Comparison of ENCODE assay signal across 19 mouse cellular contexts in the genomic region with DNA sequence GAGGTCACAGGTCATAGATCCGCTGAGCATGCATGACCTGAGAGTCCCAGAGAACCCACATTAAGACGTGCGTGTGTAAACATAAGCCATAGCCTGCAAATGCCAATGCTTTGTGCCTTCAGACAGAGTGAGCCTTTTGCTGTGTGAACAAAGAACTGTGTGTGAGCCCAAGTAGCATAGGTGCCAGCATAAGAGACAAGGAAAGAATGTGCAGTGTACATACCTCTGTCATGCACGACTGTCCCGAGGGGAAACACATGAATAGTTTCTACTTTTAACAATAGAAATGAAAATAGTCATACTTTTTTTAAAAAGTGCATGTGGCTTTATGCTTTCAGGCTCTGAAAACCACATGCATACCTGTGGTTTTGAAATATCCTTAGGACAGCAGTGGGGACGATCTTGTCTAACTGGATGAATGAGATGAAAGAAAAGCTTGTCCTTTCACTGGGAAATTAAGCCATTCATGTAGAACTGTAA.
DNase-seq lines count a peak whose midpoint lies in the region; ATAC-seq and TF ChIP-seq lines count a peak whose summit lies in the region.
"Had no signal": no experiment of that assay in that cellular context is flagged by ENCODE, and none has a peak within 500 bp of the region (broad histone marks: within the 10 kb centered on the region; RNA-seq: fewer than 3 reads in every experiment).

No protein-coding gene starts in this region.

- no peak overlapping the region for H3K4me3 ChIP-seq in lung, embryonic 16.5 days (ENCODE audit: low read length)
- no peak overlapping the region for H3K4me3 ChIP-seq in CH12.LX (replicated peaks in 1 of 3; ENCODE audit: low read depth in 2 of 3, low read length in 2 of 3, poor library complexity in 1 of 3)
- H3K4me3 ChIP-seq in embryonic facial prominence, embryonic 12.5 days: no peak overlapping the region
- H3K4me3 ChIP-seq in myocyte: no peak overlapping the region
- H3K4me3 ChIP-seq: forebrain, embryonic 15.5 days; hindbrain, embryonic 13.5 days; liver, embryonic 12.5 days had no signal

- peak overlapping the region; percentile 34; the same call in 1 of the 2 replicates for H3K27ac ChIP-seq in lung, embryonic 16.5 days (ENCODE audit: low read length)
- H3K27ac ChIP-seq in CH12.LX (ENCODE audit: insufficient read depth, low read depth): no peak overlapping the region
- peak overlapping the region; percentile 72 for H3K27ac ChIP-seq in embryonic facial prominence, embryonic 12.5 days
- H3K27ac ChIP-seq: hindbrain, embryonic 13.5 days; liver, embryonic 12.5 days had no signal

- no peaks in the 10 kb centered on the region for H3K79me2 ChIP-seq in CH12.LX (replicated peaks; ENCODE audit: control insufficient read depth, extremely low read depth, insufficient read depth, poor library complexity, severe bottlenecking)
- no peaks in the 10 kb centered on the region for H3K79me2 ChIP-seq in myocyte (ENCODE audit: control insufficient read depth, insufficient read depth)

- in situ Hi-C loops in CH12.LX (cut with MboI; ENCODE audit: low pct_ligation_motif_present, low pct_unique_long_range_greater_than_20kb, low sequenced_read_pairs): no loop called here

- dilution Hi-C loops in CH12.LX (cut with MboI; ENCODE audit: extremely low pct_ligation_motif_present, extremely low pct_unique_long_range_greater_than_20kb, low sequenced_read_pairs): no loop called here

- DNase-seq in lung, adult 18-20 months: no peak
- DNase-seq in CH12.LX (ENCODE audit: extremely low read depth): peak; percentile 24
- DNase-seq in gastrocnemius, postnatal 10 days: no peak
- no peak for DNase-seq in urinary bladder, adult 2 months (ENCODE audit: low spot score)
- DNase-seq: adrenal gland, postnatal 36 days; cerebellum, adult 9-11 months; heart, adult 18-20 months; kidney, postnatal 25 days; layer of hippocampus, adult 9-11 months; lung, postnatal 14 days; thymus, postnatal 4 days had no signal

- no peak overlapping the region for H3K9ac ChIP-seq in lung, embryonic 16.5 days (ENCODE audit: low read length)
- no peak overlapping the region for H3K9ac ChIP-seq in CH12.LX (ENCODE audit: insufficient read depth, low read depth)
- no peak overlapping the region for H3K9ac ChIP-seq in embryonic facial prominence, embryonic 12.5 days
- H3K9ac ChIP-seq: forebrain, embryonic 15.5 days; hindbrain, embryonic 13.5 days; liver, embryonic 12.5 days had no signal

- no peak for TF ChIP-seq CTCF in CH12.LX (conservative IDR thresholded peaks at IDR 0.05 in 1 of 2, IDR thresholded peaks at IDR 0.05 in 1 of 2; ENCODE audit: low read depth in 2 of 2, low read length in 2 of 2)

- H3K36me3 ChIP-seq in lung, embryonic 16.5 days (ENCODE audit: control insufficient read depth, insufficient read depth, low read length): no peaks in the 10 kb centered on the region
- H3K36me3 ChIP-seq in CH12.LX (replicated peaks in 1 of 2; ENCODE audit: control insufficient read depth in 1 of 2, insufficient read depth in 1 of 2, low read length in 1 of 2): no peaks in the 10 kb centered on the region
- H3K36me3 ChIP-seq in embryonic facial prominence, embryonic 12.5 days: no peaks in the 10 kb centered on the region
- no peaks in the 10 kb centered on the region for H3K36me3 ChIP-seq in myocyte (ENCODE audit: control insufficient read depth, insufficient read depth)
- H3K36me3 ChIP-seq: forebrain, embryonic 15.5 days; hindbrain, embryonic 13.5 days; liver, embryonic 12.5 days had no signal

- no peaks in the 10 kb centered on the region for H3K27me3 ChIP-seq in lung, embryonic 16.5 days (ENCODE audit: control insufficient read depth, insufficient read depth, low read depth, low read length)
- no peaks in the 10 kb centered on the region for H3K27me3 ChIP-seq in CH12.LX (replicated peaks)
- no peaks in the 10 kb centered on the region for H3K27me3 ChIP-seq in embryonic facial prominence, embryonic 12.5 days
- H3K27me3 ChIP-seq in myocyte (ENCODE audit: control insufficient read depth, insufficient read depth, insufficient read length): no peaks in the 10 kb centered on the region
- H3K27me3 ChIP-seq: forebrain, embryonic 15.5 days; hindbrain, embryonic 13.5 days; liver, embryonic 12.5 days had no signal

- TF ChIP-seq EP300 in CH12.LX (IDR thresholded peaks at IDR 0.05; ENCODE audit: low read length): peak; percentile 59; the same call in 1 of the 2 replicates

- H3K4me1 ChIP-seq in lung, embryonic 16.5 days (replicated peaks; ENCODE audit: control insufficient read depth, insufficient read depth, low read length): peaks cover 22% of the 10 kb centered on the region
- H3K4me1 ChIP-seq in CH12.LX (ENCODE audit: control insufficient read depth in 1 of 2, insufficient read depth in 2 of 2): peaks cover 17 to 40% of the 10 kb centered on the region in 2 experiments
- peaks cover 18% of the 10 kb centered on the region for H3K4me1 ChIP-seq in embryonic facial prominence, embryonic 12.5 days
- H3K4me1 ChIP-seq: forebrain, embryonic 15.5 days; liver, embryonic 12.5 days had no signal

- TF ChIP-seq RAD21 in CH12.LX (IDR thresholded peaks at IDR 0.05; ENCODE audit: low read depth, low read length): no peak

- ATAC-seq in lung, embryonic 16.5 days (ENCODE audit: low read depth): peak; percentile 73
- ATAC-seq in embryonic facial prominence, embryonic 12.5 days (ENCODE audit: insufficient number of reproducible peaks, insufficient read depth, low FRiP score, low TSS enrichment): peak; percentile 69; the same call in 1 of the 2 replicates
- ATAC-seq in activated CD4-positive, CD25-positive, alpha-beta regulatory T cell, adult 4 months: no peak
- ATAC-seq: forebrain, embryonic 15.5 days; intestine, embryonic 16.5 days; liver, embryonic 12.5 days had no signal

- TF ChIP-seq POLR2A in CH12.LX (IDR thresholded peaks at IDR 0.05; ENCODE audit: low read depth, low read length) (no peak), myocyte (IDR thresholded peaks at IDR 0.05; ENCODE audit: insufficient read length, low read depth) (no peak)

- 43% methylated on average over 6 of the region's 6 CpGs for WGBS in lung, embryonic 16.5 days
- WGBS in embryonic facial prominence, embryonic 12.5 days: 35% methylated on average over 6 of the region's 6 CpGs

- H3ac ChIP-seq in myocyte (ENCODE audit: control insufficient read depth, insufficient read length): no peak overlapping the region

- H3K9me3 ChIP-seq in lung, embryonic 16.5 days (ENCODE audit: control insufficient read depth, low read length): no peaks in the 10 kb centered on the region
- no peaks in the 10 kb centered on the region for H3K9me3 ChIP-seq in CH12.LX (replicated peaks; ENCODE audit: low read length)
- H3K9me3 ChIP-seq in embryonic facial prominence, embryonic 12.5 days: no peaks in the 10 kb centered on the region
- H3K9me3 ChIP-seq: forebrain, embryonic 15.5 days; hindbrain, embryonic 13.5 days; liver, embryonic 12.5 days had no signal

- H3K4me2 ChIP-seq in lung, embryonic 16.5 days (ENCODE audit: low read depth, low read length): no peak overlapping the region
- peak overlapping the region; percentile 34 for H3K4me2 ChIP-seq in CH12.LX (ENCODE audit: insufficient read depth, low read depth, poor library complexity, severe bottlenecking)
- no peak overlapping the region for H3K4me2 ChIP-seq in embryonic facial prominence, embryonic 12.5 days (replicated peaks)
- peak overlapping the region; percentile 59 for H3K4me2 ChIP-seq in myocyte (ENCODE audit: low read depth)
- H3K4me2 ChIP-seq: forebrain, embryonic 15.5 days; hindbrain, embryonic 13.5 days; liver, embryonic 12.5 days had no signal

TF ChIP-seq in CH12.LX, 34 proteins besides CTCF, POLR2A, EP300 and RAD21 (continues in another document):
- TF ChIP-seq ETS1 (conservative IDR thresholded peaks at IDR 0.05; ENCODE audit: low read depth, low read length) (peak; percentile 47; the same call in 1 of the 2 replicates), BHLHE40 (IDR thresholded peaks at IDR 0.05; ENCODE audit: low read depth, low read length) (peak; percentile 78), GABPA (IDR thresholded peaks at IDR 0.05; ENCODE audit: insufficient replicate concordance, low read depth, low read length) (no peak), MEF2A (IDR thresholded peaks at IDR 0.05; ENCODE audit: borderline replicate concordance, low read depth, low read length) (peak; percentile 67; the same call in 1 of the 2 replicates), IRF4 (IDR thresholded peaks at IDR 0.05; ENCODE audit: low read depth, low read length) (0 out of 2 replicates have a peak, but pooled peaks have one; percentile 21), MXI1 (IDR thresholded peaks at IDR 0.05; ENCODE audit: low read depth, low read length) (0 out of 2 replicates have a peak, but pooled peaks have one; percentile 34), MAX (IDR thresholded peaks at IDR 0.05; ENCODE audit: low read length) (0 out of 2 replicates have a peak, but pooled peaks have one; percentile 30), ZMIZ1 (IDR thresholded peaks at IDR 0.05; ENCODE audit: low read depth, low read length) (no peak), MYC (IDR thresholded peaks at IDR 0.05; ENCODE audit: low read depth, low read length) (peak; percentile 40; the same call in 1 of the 2 replicates), JUND (conservative IDR thresholded peaks at IDR 0.05; ENCODE audit: low read depth, low read length) (peak; percentile 36; the same call in 1 of the 2 replicates), ZNF384 (IDR thresholded peaks at IDR 0.05; ENCODE audit: low read depth, low read length) (peak; percentile 56)

TF ChIP-seq in myocyte, 11 proteins besides CTCF, POLR2A, EP300 and RAD21:
- TF ChIP-seq TCF12 (IDR thresholded peaks at IDR 0.05; ENCODE audit: insufficient read depth, poor library complexity, severe bottlenecking) (no peak), POLR2AphosphoS2 (IDR thresholded peaks at IDR 0.05; ENCODE audit: insufficient read length, low read depth) (no peak), SRF (IDR thresholded peaks at IDR 0.05; ENCODE audit: control insufficient read depth, insufficient read length, low read depth) (no peak), USF1 (IDR thresholded peaks at IDR 0.05; ENCODE audit: low read depth) (no peak), E2F4 (IDR thresholded peaks at IDR 0.05; ENCODE audit: insufficient read depth) (no peak), MAX (IDR thresholded peaks at IDR 0.05; ENCODE audit: low read depth) (no peak), TCF3 (IDR thresholded peaks at IDR 0.05; ENCODE audit: insufficient read length, low read depth) (no peak), REST (IDR thresholded peaks at IDR 0.05; ENCODE audit: insufficient read depth, insufficient read length) (no peak), CEBPB (IDR thresholded peaks at IDR 0.05; ENCODE audit: insufficient read depth, poor library complexity, severe bottlenecking) (no peak), MYOG (IDR thresholded peaks at IDR 0.05; ENCODE audit: control insufficient read depth in 1 of 3, insufficient read depth in 1 of 3, insufficient read length in 2 of 3, low read depth in 2 of 3) (no peak), MYOD1 (IDR thresholded peaks at IDR 0.05; ENCODE audit: control insufficient read depth in 1 of 3, insufficient read length in 2 of 3, low read depth in 2 of 3) (no peak)

Comparison
In these comparisons a context has a peak if more than half of its experiments do, and no peak if none do; other contexts are left out.
1. H3K4me2 ChIP-seq: peak in CH12.LX (single experiment) and myocyte (single experiment); none in lung, embryonic 16.5 days (single experiment) and embryonic facial prominence, embryonic 12.5 days (single experiment).